Mouse (Mus musculus) cerebellum, adult 8-10 months (tissue): ENCODE results near the gene Rab39b.

Source experiments
- DNase-seq: peaks from one replicate; pipeline ENCODE4 v3.0.0; 2022

Rab39b gene

GRCm38 (mm10) chrX:75577582-75578324 lies at the start of gene Rab39b:
Gene Rab39b, minus strand, starts transcription at chrX:75578231.
- DNase-seq = peak; percentile 62

- DNase-seq = no peak
Observed at GRCm38 (mm10) chrX:75578539-75578938, 508 bp upstream of the Rab39b start.
